In genomic region chr5:122617718-122618117, GRCm38 (mm10) we compare ENCODE assay signal across 23 mouse cellular contexts. TPM values are rescaled to one million over a fixed set of nuclear protein-coding genes. Genes with fewer than 3 reads are reported as not detected.
DNase-seq lines count a peak whose midpoint lies in the region; ATAC-seq and TF ChIP-seq lines count a peak whose summit lies in the region.
"Had no signal": no experiment of that assay in that cellular context is flagged by ENCODE, and none has a peak within 500 bp of the region (broad histone marks: within the 10 kb centered on the region; RNA-seq: fewer than 3 reads in every experiment).

No protein-coding gene starts in this region.

- no peak for DNase-seq in frontal cortex, postnatal 25 days (ENCODE audit: low spot score in 2 of 2)
- DNase-seq in heart, postnatal 25 days (ENCODE audit: low spot score) = no peak
- no peak for DNase-seq in embryonic facial prominence, embryonic 14.5 days (ENCODE audit: low spot score)
- DNase-seq in heart, postnatal 0 days (ENCODE audit: low spot score) = no peak
- DNase-seq: adrenal gland, postnatal 14 days; cerebellum, adult 11-12 months; cerebellum, postnatal 14 days; embryo, embryonic 11 days; kidney, adult 18-20 months; kidney, postnatal 10 days; right cerebral cortex, postnatal 14 days; spleen, adult 18-20 months; thymus, postnatal 36 days had no signal

- WGBS in heart, embryonic 12.5 days = 50% methylated on average over 5 of the region's 5 CpGs
- WGBS in embryonic facial prominence, embryonic 14.5 days = 53% methylated on average over 5 of the region's 5 CpGs
- 44% methylated on average over 5 of the region's 5 CpGs for WGBS in heart, postnatal 0 days
- 75% methylated on average over 5 of the region's 5 CpGs for WGBS in intestine, postnatal 0 days

- no peaks in the 10 kb centered on the region for H3K9me3 ChIP-seq in heart, embryonic 12.5 days (replicated peaks)
- no peaks in the 10 kb centered on the region for H3K9me3 ChIP-seq in embryonic facial prominence, embryonic 14.5 days (ENCODE audit: control insufficient read depth, low read length)
- no peaks in the 10 kb centered on the region for H3K9me3 ChIP-seq in heart, postnatal 0 days (replicated peaks; ENCODE audit: control insufficient read depth, low read length)
- H3K9me3 ChIP-seq in intestine, postnatal 0 days (ENCODE audit: control insufficient read depth) = no peaks in the 10 kb centered on the region
- H3K9me3 ChIP-seq: forebrain, embryonic 15.5 days; limb, embryonic 13.5 days; liver, embryonic 15.5 days; midbrain, embryonic 10.5 days had no signal

- peaks cover 46% of the 10 kb centered on the region for H3K4me1 ChIP-seq in heart, embryonic 12.5 days (replicated peaks)
- H3K4me1 ChIP-seq in embryonic facial prominence, embryonic 14.5 days (ENCODE audit: control insufficient read depth, insufficient read depth, low read length) = peaks cover 20% of the 10 kb centered on the region
- peaks cover 43% of the 10 kb centered on the region for H3K4me1 ChIP-seq in heart, postnatal 0 days (ENCODE audit: control insufficient read depth, insufficient read depth)
- no peaks in the 10 kb centered on the region for H3K4me1 ChIP-seq in intestine, postnatal 0 days (replicated peaks; ENCODE audit: control insufficient read depth, insufficient read depth, low read length)

- intact Hi-C loops in heart, postnatal 25 days (cut with DNase I) = loop anchor here (2.0 to 5.0 kb wide), 2 partner anchors 57 to 70 kb away; no protein-coding TSS in a partner anchor

- ATAC-seq in frontal cortex, adult (ENCODE audit: low TSS enrichment) = 0 out of 2 replicates have a peak, but pooled peaks have one; percentile 22
- ATAC-seq in heart, embryonic 12.5 days (ENCODE audit: insufficient number of reproducible peaks, low FRiP score) = no peak
- no peak for ATAC-seq in embryonic facial prominence, embryonic 14.5 days (ENCODE audit: low read depth)
- no peak for ATAC-seq in heart, postnatal 0 days (ENCODE audit: insufficient read depth, low read depth)
- no peak for ATAC-seq in intestine, postnatal 0 days
- ATAC-seq: forebrain, embryonic 15.5 days; hindbrain, embryonic 16.5 days had no signal

- H3K9ac ChIP-seq in heart, embryonic 12.5 days = no peak overlapping the region
- H3K9ac ChIP-seq in embryonic facial prominence, embryonic 14.5 days (ENCODE audit: low read depth, low read length) = no peak overlapping the region
- no peak overlapping the region for H3K9ac ChIP-seq in heart, postnatal 0 days (replicated peaks; ENCODE audit: low read depth, low read length)
- no peak overlapping the region for H3K9ac ChIP-seq in intestine, postnatal 0 days (ENCODE audit: low read depth, low read length)
- H3K9ac ChIP-seq: forebrain, embryonic 15.5 days; limb, embryonic 13.5 days; liver, embryonic 15.5 days had no signal

- TF ChIP-seq CTCF in heart, postnatal 0 days (IDR thresholded peaks at IDR 0.05; ENCODE audit: low read depth) = no peak
- TF ChIP-seq CTCF in intestine, postnatal 0 days (IDR thresholded peaks at IDR 0.05; ENCODE audit: low read depth) = no peak

- no peak for TF ChIP-seq EP300 in heart, postnatal 0 days (IDR thresholded peaks at IDR 0.05; ENCODE audit: low read depth)

- no peaks in the 10 kb centered on the region for H3K36me3 ChIP-seq in heart, embryonic 12.5 days
- no peaks in the 10 kb centered on the region for H3K36me3 ChIP-seq in embryonic facial prominence, embryonic 14.5 days (ENCODE audit: control insufficient read depth, insufficient read depth, low read length)
- H3K36me3 ChIP-seq in heart, postnatal 0 days (replicated peaks; ENCODE audit: control insufficient read depth, insufficient read depth, low read length) = no peaks in the 10 kb centered on the region
- H3K36me3 ChIP-seq in intestine, postnatal 0 days (ENCODE audit: control insufficient read depth, insufficient read depth) = no peaks in the 10 kb centered on the region
- H3K36me3 ChIP-seq: forebrain, embryonic 15.5 days; limb, embryonic 13.5 days; liver, embryonic 15.5 days; midbrain, embryonic 10.5 days had no signal

- H3K4me3 ChIP-seq in heart, embryonic 12.5 days = no peak overlapping the region
- H3K4me3 ChIP-seq in embryonic facial prominence, embryonic 14.5 days (ENCODE audit: low read depth, low read length) = no peak overlapping the region
- H3K4me3 ChIP-seq in heart, postnatal 0 days (ENCODE audit: low read depth, low read length) = no peak overlapping the region
- no peak overlapping the region for H3K4me3 ChIP-seq in intestine, postnatal 0 days (ENCODE audit: low read depth, low read length)
- H3K4me3 ChIP-seq: forebrain, embryonic 15.5 days; limb, embryonic 13.5 days; liver, embryonic 15.5 days; midbrain, embryonic 10.5 days had no signal

- H3K4me2 ChIP-seq in heart, embryonic 12.5 days = no peak overlapping the region
- no peak overlapping the region for H3K4me2 ChIP-seq in embryonic facial prominence, embryonic 14.5 days (ENCODE audit: low read depth, low read length)
- H3K4me2 ChIP-seq in heart, postnatal 0 days (ENCODE audit: low read depth, low read length) = no peak overlapping the region
- H3K4me2 ChIP-seq in intestine, postnatal 0 days (replicated peaks; ENCODE audit: low read depth) = no peak overlapping the region
- H3K4me2 ChIP-seq: forebrain, embryonic 15.5 days; limb, embryonic 13.5 days; liver, embryonic 15.5 days had no signal

- H3K27me3 ChIP-seq in heart, embryonic 12.5 days (replicated peaks) = no peaks in the 10 kb centered on the region
- no peaks in the 10 kb centered on the region for H3K27me3 ChIP-seq in embryonic facial prominence, embryonic 14.5 days (replicated peaks; ENCODE audit: control insufficient read depth, insufficient read depth, low read length)
- H3K27me3 ChIP-seq in heart, postnatal 0 days (ENCODE audit: control insufficient read depth, insufficient read depth, low read length) = no peaks in the 10 kb centered on the region
- H3K27me3 ChIP-seq in intestine, postnatal 0 days (replicated peaks; ENCODE audit: control insufficient read depth, insufficient read depth, low read length) = no peaks in the 10 kb centered on the region
- H3K27me3 ChIP-seq: CH12.LX; forebrain, embryonic 15.5 days; limb, embryonic 13.5 days had no signal

- peak overlapping the region; percentile 65; the same call in 1 of the 2 replicates for H3K27ac ChIP-seq in heart, embryonic 12.5 days (ENCODE audit: poor library complexity, severe bottlenecking)
- H3K27ac ChIP-seq in embryonic facial prominence, embryonic 14.5 days (replicated peaks; ENCODE audit: low read depth, low read length) = peak overlapping the region; percentile 1; the same call in 1 of the 2 replicates
- peak overlapping the region; percentile 59 for H3K27ac ChIP-seq in heart, postnatal 0 days (ENCODE audit: low read depth)
- no peak overlapping the region for H3K27ac ChIP-seq in intestine, postnatal 0 days (ENCODE audit: low read depth, low read length)
- H3K27ac ChIP-seq: forebrain, embryonic 15.5 days; limb, embryonic 13.5 days; liver, embryonic 15.5 days; macrophage; midbrain, embryonic 10.5 days had no signal

RNA-seq across cellular contexts. Expression of gene Ift81, which starts 3.4 kb away (rescaled TPM):
- polyA plus RNA-seq in heart, embryonic 12.5 days (2016; fragmentation: Nextera tagmentation; extraction: Ambion mirVana) = 25.2 and 30.0 TPM in 2 replicates
- total RNA-seq in heart, postnatal 25 days (2021) = 10 to 100 TPM; 67.4 to 68.3 TPM
- 36.7 and 38.7 TPM in 2 replicates for polyA plus RNA-seq in embryonic facial prominence, embryonic 14.5 days (2014; fragmentation: Nextera tagmentation; extraction: Ambion mirVana)
- total RNA-seq in heart, postnatal 0 days (2014; rRNA removed; ENCODE audit: low replicate concordance) = 36.3 and 43.8 TPM in 2 replicates
- 50.3 and 51.6 TPM in 2 replicates for polyA plus RNA-seq in heart, postnatal 0 days (2015; fragmentation: Nextera tagmentation; extraction: Ambion mirVana)
- 10.2 and 11.7 TPM in 2 replicates for polyA plus RNA-seq in intestine, postnatal 0 days (2015; fragmentation: Nextera tagmentation; extraction: Ambion mirVana)

RNA-seq across cellular contexts. Expression of gene P2rx7, which starts 26.0 kb away (rescaled TPM):
- 0.76 and 0.91 TPM in 2 replicates for polyA plus RNA-seq in heart, embryonic 12.5 days (2016; fragmentation: Nextera tagmentation; extraction: Ambion mirVana)
- 1 to 10 TPM; 3.2 to 3.9 TPM for total RNA-seq in heart, postnatal 25 days (2021)
- 2.1 and 2.3 TPM in 2 replicates for polyA plus RNA-seq in embryonic facial prominence, embryonic 14.5 days (2014; fragmentation: Nextera tagmentation; extraction: Ambion mirVana)
- total RNA-seq in heart, postnatal 0 days (2014; rRNA removed; ENCODE audit: low replicate concordance) = 2.7 and 4.4 TPM in 2 replicates
- 1.6 and 2.2 TPM in 2 replicates for polyA plus RNA-seq in heart, postnatal 0 days (2015; fragmentation: Nextera tagmentation; extraction: Ambion mirVana)
- polyA plus RNA-seq in intestine, postnatal 0 days (2015; fragmentation: Nextera tagmentation; extraction: Ambion mirVana) = 1.6 and 2.7 TPM in 2 replicates
